Mouse (Mus musculus) small intestine, adult 10 weeks (tissue): ENCODE data around the gene Mnd1. TPM values are rescaled to one million over a fixed set of nuclear protein-coding genes. Genes with fewer than 3 reads are reported as not detected.

Source experiments
- polyA plus RNA-seq: library from polyadenylated mRNA; stranded (reverse); fragments of 350-450 nt; fragmentation: Illumina TruSeq; extraction: RNeasy Lipid Tissue Mini Kit (QIAGEN cat#74804); gene quantifications from one replicate; pipeline ENCODE4 v1.2.3, GENCODE M21; 2014; ENCODE audit warnings: low replicate concordance

Mnd1 gene
- polyA plus RNA-seq, result 6.1 TPM

GRCm38 (mm10) chr3:84155558-84156006 is at the start of gene Mnd1:
Gene Mnd1, minus strand, starts transcription at chr3:84155786.

GRCm38 (mm10) chr3:84173581-84174154 is 18.1 kb upstream of the Mnd1 start, which contains the start of gene Gm6525:
Gene Gm6525, plus strand, starts transcription at chr3:84174104.

GRCm38 (mm10) chr3:84039646-84040475 is 115.7 kb downstream of the Mnd1 start, which contains the start of gene Tmem131l:
Gene Tmem131l, minus strand, starts transcription at chr3:84040175.

Other genes starting within 250 kb of the Mnd1 start
- gene Tmem131l, start 115.6 kb downstream of the Mnd1 start, polyA plus RNA-seq, result 12.1 TPM
- gene Gm6525, start 18.3 kb upstream of the Mnd1 start, polyA plus RNA-seq, result 0.89 TPM
- 101 TPM for gene Trim2, start 151.1 kb upstream of the Mnd1 start, polyA plus RNA-seq